In the genomic region with DNA sequence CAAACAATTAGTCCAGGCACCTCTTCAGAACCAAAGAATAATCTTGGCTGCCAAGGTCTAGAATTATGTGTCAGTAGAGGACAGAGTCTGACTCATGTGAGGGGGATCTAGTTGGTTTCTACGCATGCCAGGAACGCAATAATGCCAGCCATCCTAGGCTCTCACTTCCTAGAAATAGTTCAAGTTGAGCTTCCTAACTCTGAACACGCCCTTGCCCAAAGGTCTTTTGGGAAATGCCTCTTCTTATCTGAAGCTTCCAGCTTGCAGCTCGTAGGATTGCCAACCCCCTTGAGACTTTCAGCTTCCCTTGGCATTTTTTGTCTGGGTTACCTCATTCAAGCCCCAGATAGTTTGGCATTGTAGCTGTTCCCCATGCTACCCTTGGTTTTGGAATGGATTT, we compare ENCODE assay signal across 18 mouse cellular contexts.
DNase-seq lines count a peak whose midpoint lies in the region; ATAC-seq and TF ChIP-seq lines count a peak whose summit lies in the region.
"Had no signal": no experiment of that assay in that cellular context is flagged by ENCODE, and none has a peak within 500 bp of the region (broad histone marks: within the 10 kb centered on the region; RNA-seq: fewer than 3 reads in every experiment).

No protein-coding gene starts in this region.

- no peak for TF ChIP-seq RAD21 in CH12.LX (IDR thresholded peaks at IDR 0.05; ENCODE audit: low read depth, low read length)

- DNase-seq in CH12.LX (ENCODE audit: extremely low read depth) (no peak), MEL-GATA-1-ER (ENCODE audit: extremely low read depth, low read depth) (peak; percentile 45)
- no peak for DNase-seq in B cell, adult 2 months
- no peak for DNase-seq in heart, adult 18-20 months
- no peak for DNase-seq in kidney, postnatal 36 days
- DNase-seq: adrenal gland, postnatal 36 days; cerebellum, adult 9-10 months; gastrocnemius, postnatal 25 days; kidney, adult 18-20 months; kidney, postnatal 10 days; lung, postnatal 10 days; thymus, adult 18-20 months had no signal

- peak; percentile 94 for ATAC-seq in erythroid progenitor cell, adult 5-6 weeks (replicated peaks; ENCODE audit: low FRiP score, poor library complexity, severe bottlenecking)
- ATAC-seq in liver, embryonic 16.5 days (ENCODE audit: low read depth): peak; percentile 96
- ATAC-seq: forebrain, embryonic 16.5 days; hindbrain, postnatal 0 days had no signal

- no peak overlapping the region for H3K4me2 ChIP-seq in CH12.LX (ENCODE audit: insufficient read depth, low read depth, poor library complexity, severe bottlenecking)
- peak overlapping the region; percentile 53 for H3K4me2 ChIP-seq in liver, embryonic 16.5 days (ENCODE audit: low read depth, low read length)

- no peak for TF ChIP-seq POLR2A in CH12.LX (IDR thresholded peaks at IDR 0.05; ENCODE audit: low read depth, low read length)

- peaks cover 0 to 45% of the 10 kb centered on the region in 2 experiments; a peak in 3 of 4 replicates for H3K4me1 ChIP-seq in CH12.LX (ENCODE audit: control insufficient read depth in 1 of 2, insufficient read depth in 2 of 2)
- peaks cover 25% of the 10 kb centered on the region for H3K4me1 ChIP-seq in liver, embryonic 16.5 days (ENCODE audit: control insufficient read depth, low read depth, low read length)
- H3K4me1 ChIP-seq: hindbrain, embryonic 10.5 days had no signal

- H3K4me3 ChIP-seq in CH12.LX (replicated peaks in 1 of 3; ENCODE audit: low read depth in 2 of 3, low read length in 2 of 3, poor library complexity in 1 of 3): no peak overlapping the region
- no peak overlapping the region for H3K4me3 ChIP-seq in liver, embryonic 16.5 days (ENCODE audit: low read depth, low read length)
- H3K4me3 ChIP-seq: hindbrain, embryonic 10.5 days; layer of hippocampus, adult 2 months had no signal

- H3K36me3 ChIP-seq in CH12.LX (replicated peaks in 1 of 2; ENCODE audit: control insufficient read depth in 1 of 2, insufficient read depth in 1 of 2, low read length in 1 of 2): no peaks in the 10 kb centered on the region
- no peaks in the 10 kb centered on the region for H3K36me3 ChIP-seq in liver, embryonic 16.5 days (ENCODE audit: control insufficient read depth, insufficient read depth)
- H3K36me3 ChIP-seq: hindbrain, embryonic 10.5 days had no signal

- H3K9ac ChIP-seq in CH12.LX (ENCODE audit: insufficient read depth, low read depth): no peak overlapping the region
- H3K9ac ChIP-seq in liver, embryonic 16.5 days (ENCODE audit: low read depth, low read length): no peak overlapping the region

- H3K79me2 ChIP-seq in CH12.LX (replicated peaks; ENCODE audit: control insufficient read depth, extremely low read depth, insufficient read depth, poor library complexity, severe bottlenecking): no peaks in the 10 kb centered on the region

- peaks cover 4% of the 10 kb centered on the region for H3K9me3 ChIP-seq in CH12.LX (replicated peaks; ENCODE audit: low read length)
- H3K9me3 ChIP-seq in liver, embryonic 16.5 days (replicated peaks; ENCODE audit: control insufficient read depth, low read length): no peaks in the 10 kb centered on the region
- H3K9me3 ChIP-seq: hindbrain, embryonic 10.5 days had no signal

- in situ Hi-C loops in CH12.LX (cut with MboI; ENCODE audit: low pct_ligation_motif_present, low pct_unique_long_range_greater_than_20kb, low sequenced_read_pairs): no loop called here

- no peak for TF ChIP-seq CTCF in CH12.LX (conservative IDR thresholded peaks at IDR 0.05 in 1 of 2, IDR thresholded peaks at IDR 0.05 in 1 of 2; ENCODE audit: low read depth in 2 of 2, low read length in 2 of 2)

- dilution Hi-C loops in CH12.LX (cut with MboI; ENCODE audit: extremely low pct_ligation_motif_present, extremely low pct_unique_long_range_greater_than_20kb, low sequenced_read_pairs): no loop called here

- 24% methylated on average over 4 of the region's 4 CpGs for WGBS in liver, embryonic 16.5 days (ENCODE audit: insufficient replicate concordance)

- TF ChIP-seq EP300 in CH12.LX (IDR thresholded peaks at IDR 0.05; ENCODE audit: low read length): no peak

- no peaks in the 10 kb centered on the region for H3K27me3 ChIP-seq in CH12.LX (replicated peaks)
- H3K27me3 ChIP-seq in liver, embryonic 16.5 days (ENCODE audit: control insufficient read depth, insufficient read depth, low read depth, low read length): no peaks in the 10 kb centered on the region

- H3K27ac ChIP-seq in CH12.LX (ENCODE audit: insufficient read depth, low read depth): peak overlapping the region; percentile 79; the same call in 1 of the 2 replicates
- H3K27ac ChIP-seq in liver, embryonic 16.5 days (ENCODE audit: low read length): peak overlapping the region; percentile 77
- H3K27ac ChIP-seq: hindbrain, embryonic 10.5 days; hindbrain, postnatal 0 days; layer of hippocampus, adult 2 months had no signal

TF ChIP-seq in CH12.LX, 34 proteins besides CTCF, POLR2A, EP300 and RAD21:
- TF ChIP-seq MYC (IDR thresholded peaks at IDR 0.05; ENCODE audit: low read depth, low read length) (no peak), POLR2AphosphoS2 (IDR thresholded peaks at IDR 0.05; ENCODE audit: low read depth, low read length) (no peak), TCF12 (IDR thresholded peaks at IDR 0.05; ENCODE audit: low read depth, low read length) (no peak)
